Mouse (Mus musculus): ENCODE data around the gene Cavin1. TPM values are rescaled to one million over a fixed set of nuclear protein-coding genes. Genes with fewer than 3 reads are reported as not detected.

Cavin1 gene
- polyA plus RNA-seq, 1 experiment from 2014 or later, result 69.6 TPM

GRCm38 (mm10) chr11:100964901-100965542 lies 5.7 kb downstream of the Cavin1 start:
- Histone ChIP-seq H3K27ac (no peak overlapping the region), H3K36me3 (no peaks in the 10 kb centered on the region), H3K9ac (no peak overlapping the region), H3K4me1 (peaks cover 17% of the 10 kb centered on the region), H3K4me2 (replicated peaks) (no peak overlapping the region), H3K9me3 (no peaks in the 10 kb centered on the region), H3K27me3 (peaks cover 54% of the 10 kb centered on the region), H3K4me3 (no peak overlapping the region)
- WGBS, result 77% methylated on average over 6 of the region's 6 CpGs
- no peak for ATAC-seq (ENCODE audit: insufficient number of reproducible peaks, insufficient read depth, low FRiP score, low TSS enrichment)

GRCm38 (mm10) chr11:100964180-100964579 lies 6.5 kb downstream of the Cavin1 start:
- Histone ChIP-seq H3K9me3 (no peaks in the 10 kb centered on the region), H3K27ac (no peak overlapping the region), H3K36me3 (no peaks in the 10 kb centered on the region), H3K4me2 (replicated peaks) (no peak overlapping the region), H3K4me1 (peaks cover 12% of the 10 kb centered on the region), H3K4me3 (no peak overlapping the region), H3K9ac (no peak overlapping the region), H3K27me3 (peaks cover 48% of the 10 kb centered on the region)
- no peak for ATAC-seq (ENCODE audit: insufficient number of reproducible peaks, insufficient read depth, low FRiP score, low TSS enrichment)
- 83% methylated on average over 7 of the region's 7 CpGs for WGBS

- Histone ChIP-seq H3K4me3 (no peak overlapping the region), H3K36me3 (no peaks in the 10 kb centered on the region), H3K9me3 (no peaks in the 10 kb centered on the region), H3K4me2 (replicated peaks) (no peak overlapping the region), H3K27me3 (peaks cover 48% of the 10 kb centered on the region), H3K9ac (no peak overlapping the region), H3K27ac (no peak overlapping the region), H3K4me1 (peaks cover 13% of the 10 kb centered on the region; the same call in 1 of the 2 replicates)
- WGBS, result 71% methylated on average over 9 of the region's 9 CpGs
- ATAC-seq (ENCODE audit: insufficient number of reproducible peaks, insufficient read depth, low FRiP score, low TSS enrichment), result no peak
Observed at GRCm38 (mm10) chr11:100963647-100964046, 7.0 kb downstream of the Cavin1 start.

- Histone ChIP-seq H3K9me3 (no peaks in the 10 kb centered on the region), H3K27me3 (peaks cover 48% of the 10 kb centered on the region), H3K4me2 (replicated peaks) (no peak overlapping the region), H3K4me1 (peaks cover 15% of the 10 kb centered on the region; the same call in 1 of the 2 replicates), H3K36me3 (no peaks in the 10 kb centered on the region), H3K4me3 (no peak overlapping the region), H3K27ac (no peak overlapping the region), H3K9ac (no peak overlapping the region)
- no peak for ATAC-seq (ENCODE audit: insufficient number of reproducible peaks, insufficient read depth, low FRiP score, low TSS enrichment)
- WGBS, result 60% methylated on average over 9 of the region's 9 CpGs
Observed at GRCm38 (mm10) chr11:100962371-100962911, 8.2 kb downstream of the Cavin1 start.

- no peak for ATAC-seq (ENCODE audit: insufficient number of reproducible peaks, insufficient read depth, low FRiP score, low TSS enrichment)
- H3K27ac ChIP-seq, result no peak overlapping the region
- peaks cover 12% of the 10 kb centered on the region; the same call in 1 of the 2 replicates for H3K4me1 ChIP-seq
- H3K4me2 ChIP-seq (replicated peaks), result no peak overlapping the region
- H3K9me3 ChIP-seq, result no peaks in the 10 kb centered on the region
- H3K9ac ChIP-seq, result no peak overlapping the region
- 6% methylated on average over 6 of the region's 6 CpGs for WGBS
- H3K4me3 ChIP-seq, result no peak overlapping the region
- peaks cover 36% of the 10 kb centered on the region for H3K27me3 ChIP-seq
- H3K36me3 ChIP-seq, result no peaks in the 10 kb centered on the region
Observed at GRCm38 (mm10) chr11:100960540-100960939, 10.1 kb downstream of the Cavin1 start.

- H3K4me2 ChIP-seq (replicated peaks), result no peak overlapping the region
- no peak overlapping the region for H3K27ac ChIP-seq
- WGBS, result 35% methylated on average over 3 of the region's 3 CpGs
- H3K9me3 ChIP-seq, result no peaks in the 10 kb centered on the region
- peaks cover 12% of the 10 kb centered on the region; the same call in 1 of the 2 replicates for H3K4me1 ChIP-seq
- no peaks in the 10 kb centered on the region for H3K36me3 ChIP-seq
- ATAC-seq (ENCODE audit: insufficient number of reproducible peaks, insufficient read depth, low FRiP score, low TSS enrichment), result no peak
- H3K9ac ChIP-seq, result no peak overlapping the region
- H3K4me3 ChIP-seq, result no peak overlapping the region
- peaks cover 35% of the 10 kb centered on the region for H3K27me3 ChIP-seq
Observed at GRCm38 (mm10) chr11:100959826-100960225, 10.9 kb downstream of the Cavin1 start.

GRCm38 (mm10) chr11:100959464-100959810 lies 11.2 kb downstream of the Cavin1 start:
- Histone ChIP-seq H3K36me3 (no peaks in the 10 kb centered on the region), H3K4me2 (replicated peaks) (peak overlapping the region; percentile 47), H3K27ac (no peak overlapping the region), H3K4me1 (peaks cover 9% of the 10 kb centered on the region; the same call in 1 of the 2 replicates), H3K9me3 (no peaks in the 10 kb centered on the region), H3K27me3 (peaks cover 35% of the 10 kb centered on the region), H3K9ac (no peak overlapping the region), H3K4me3 (peak overlapping the region; percentile 28)
- 5% methylated on average over 14 of the region's 14 CpGs for WGBS
- ATAC-seq (ENCODE audit: insufficient number of reproducible peaks, insufficient read depth, low FRiP score, low TSS enrichment), result no peak

- Histone ChIP-seq H3K4me2 (replicated peaks) (peak overlapping the region; percentile 47), H3K36me3 (no peaks in the 10 kb centered on the region), H3K27me3 (peaks cover 30% of the 10 kb centered on the region), H3K4me1 (peaks cover 9% of the 10 kb centered on the region; the same call in 1 of the 2 replicates), H3K9me3 (no peaks in the 10 kb centered on the region), H3K27ac (no peak overlapping the region), H3K9ac (peak overlapping the region; percentile 41), H3K4me3 (peak overlapping the region; percentile 28)
- WGBS, result 6% methylated on average over 76 of the region's 76 CpGs
- no peak for ATAC-seq (ENCODE audit: insufficient number of reproducible peaks, insufficient read depth, low FRiP score, low TSS enrichment)
Observed at GRCm38 (mm10) chr11:100958613-100959463, 11.8 kb downstream of the Cavin1 start.

GRCm38 (mm10) chr11:100957915-100958469 lies 12.7 kb downstream of the Cavin1 start:
- Histone ChIP-seq H3K4me2 (replicated peaks) (no peak overlapping the region), H3K9ac (no peak overlapping the region), H3K27me3 (peaks cover 27% of the 10 kb centered on the region), H3K9me3 (no peaks in the 10 kb centered on the region), H3K36me3 (no peaks in the 10 kb centered on the region), H3K4me3 (no peak overlapping the region), H3K4me1 (peaks cover 9% of the 10 kb centered on the region; the same call in 1 of the 2 replicates), H3K27ac (no peak overlapping the region)
- WGBS, result 24% methylated on average over 6 of the region's 6 CpGs
- no peak for ATAC-seq (ENCODE audit: insufficient number of reproducible peaks, insufficient read depth, low FRiP score, low TSS enrichment)

- no peak overlapping the region for H3K4me2 ChIP-seq (replicated peaks)
- no peaks in the 10 kb centered on the region for H3K36me3 ChIP-seq
- H3K9me3 ChIP-seq, result no peaks in the 10 kb centered on the region
- 4% methylated on average over 5 of the region's 5 CpGs for WGBS
- no peak overlapping the region for H3K27ac ChIP-seq
- no peak overlapping the region for H3K4me3 ChIP-seq
- no peak for ATAC-seq (ENCODE audit: insufficient number of reproducible peaks, insufficient read depth, low FRiP score, low TSS enrichment)
- H3K4me1 ChIP-seq, result peaks cover 9% of the 10 kb centered on the region; the same call in 1 of the 2 replicates
- no peak overlapping the region for H3K9ac ChIP-seq
- peaks cover 26% of the 10 kb centered on the region for H3K27me3 ChIP-seq
Observed at GRCm38 (mm10) chr11:100957244-100957643, 13.4 kb downstream of the Cavin1 start.

GRCm38 (mm10) chr11:100949540-100949939 lies 21.1 kb downstream of the Cavin1 start:
- no peak overlapping the region for H3K9ac ChIP-seq
- H3K36me3 ChIP-seq, result no peaks in the 10 kb centered on the region
- no peak overlapping the region for H3K27ac ChIP-seq
- no peaks in the 10 kb centered on the region for H3K27me3 ChIP-seq
- ATAC-seq (ENCODE audit: insufficient number of reproducible peaks, insufficient read depth, low FRiP score, low TSS enrichment), result no peak
- no peak overlapping the region for H3K4me3 ChIP-seq
- no peaks in the 10 kb centered on the region for H3K4me1 ChIP-seq
- H3K9me3 ChIP-seq, result 0 out of 2 replicates have a peak, but pooled peaks cover 4% of the 10 kb centered on the region
- no peak overlapping the region for H3K4me2 ChIP-seq (replicated peaks)
- 90% methylated on average over 1 of the region's 1 CpGs for WGBS

Data from embryonic facial prominence, embryonic 12.5 days (tissue).